Mouse (Mus musculus): Measurements from ENCODE around the gene Kirrel3. TPM values are rescaled to one million over a fixed set of nuclear protein-coding genes. Genes with fewer than 3 reads are reported as not detected.

Kirrel3 gene
- total RNA-seq, 2 experiments from 2014 or later: 51.8 to 55.1 TPM

DNA sequence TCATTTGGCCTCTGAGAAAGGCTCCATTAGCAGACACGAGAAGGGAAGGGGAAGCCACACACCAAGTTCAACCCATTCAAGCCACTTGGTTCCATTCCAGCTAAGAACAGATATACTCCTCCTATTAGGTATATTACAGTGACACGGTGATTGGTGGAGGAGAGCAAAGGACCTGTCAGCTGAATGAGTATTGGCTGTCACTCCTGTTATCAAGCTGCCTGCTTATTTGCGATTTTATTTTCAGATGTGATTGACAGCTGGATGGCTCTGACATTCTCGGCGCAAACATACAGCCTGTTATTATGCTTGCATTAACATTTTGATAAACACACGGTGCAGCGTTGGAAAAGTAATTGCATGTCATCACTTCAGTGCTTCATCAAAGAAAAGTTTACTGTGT lies 118.1 kb downstream of the Kirrel3 start:
- no peak for DNase-seq

DNA sequence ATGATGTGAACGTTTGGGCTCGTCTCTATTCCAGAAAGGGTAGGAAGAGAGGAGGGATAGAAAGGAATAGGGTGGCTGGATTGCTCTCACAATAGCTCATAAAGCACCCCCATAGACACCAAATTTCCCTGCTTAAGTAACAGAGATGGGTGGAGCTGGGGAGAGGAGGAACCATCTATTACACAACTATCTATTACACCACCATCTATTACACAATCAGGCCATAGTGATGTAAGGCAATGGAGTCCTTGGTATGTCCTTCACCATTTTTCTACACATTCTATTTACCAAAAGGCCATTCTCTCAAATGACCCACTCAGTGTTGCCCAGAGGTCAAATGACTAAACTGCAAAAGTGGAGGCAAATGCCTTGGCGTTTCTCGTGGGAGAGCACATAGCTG lies 119.2 kb downstream of the Kirrel3 start:
- no peak for DNase-seq

DNA sequence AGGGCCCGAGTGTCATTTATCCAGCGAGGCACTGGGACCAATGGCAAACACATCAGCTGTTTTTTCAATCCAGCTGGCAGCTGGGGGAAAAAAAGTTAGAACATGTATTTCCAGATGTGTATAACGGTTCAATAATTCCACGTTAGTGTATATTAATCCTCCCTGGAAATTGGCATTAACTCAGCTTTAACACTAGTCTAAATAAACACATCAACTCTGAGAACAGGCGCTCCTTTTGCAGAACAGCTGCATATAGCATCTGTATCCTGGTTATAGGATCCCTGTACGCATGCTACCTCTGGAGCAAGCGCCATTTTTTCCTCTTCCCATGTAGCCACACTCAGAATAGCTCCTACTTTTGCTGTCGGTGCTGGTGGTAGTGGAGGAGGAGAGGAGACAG lies 119.8 kb downstream of the Kirrel3 start:
- no peak for DNase-seq

DNA sequence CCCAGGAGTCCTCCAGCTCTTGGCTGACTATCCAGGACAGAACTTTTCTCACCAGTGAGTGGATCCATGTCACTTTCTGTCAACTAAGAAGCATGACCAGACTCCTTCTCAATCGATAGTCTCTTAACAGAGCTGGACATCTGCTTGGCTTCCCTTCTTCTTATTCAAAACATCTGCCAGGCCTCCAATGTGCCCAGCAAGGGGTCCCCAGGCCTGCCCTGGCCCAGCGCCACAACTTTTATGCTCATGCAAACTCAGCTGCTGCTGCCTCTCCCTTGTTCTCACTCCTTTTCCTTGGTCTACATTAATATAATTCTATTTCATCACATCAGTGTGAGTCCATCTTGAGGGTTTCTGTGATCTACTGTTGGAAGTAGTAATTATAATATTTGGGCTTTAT lies 122.3 kb downstream of the Kirrel3 start:
- DNase-seq: no peak

DNA sequence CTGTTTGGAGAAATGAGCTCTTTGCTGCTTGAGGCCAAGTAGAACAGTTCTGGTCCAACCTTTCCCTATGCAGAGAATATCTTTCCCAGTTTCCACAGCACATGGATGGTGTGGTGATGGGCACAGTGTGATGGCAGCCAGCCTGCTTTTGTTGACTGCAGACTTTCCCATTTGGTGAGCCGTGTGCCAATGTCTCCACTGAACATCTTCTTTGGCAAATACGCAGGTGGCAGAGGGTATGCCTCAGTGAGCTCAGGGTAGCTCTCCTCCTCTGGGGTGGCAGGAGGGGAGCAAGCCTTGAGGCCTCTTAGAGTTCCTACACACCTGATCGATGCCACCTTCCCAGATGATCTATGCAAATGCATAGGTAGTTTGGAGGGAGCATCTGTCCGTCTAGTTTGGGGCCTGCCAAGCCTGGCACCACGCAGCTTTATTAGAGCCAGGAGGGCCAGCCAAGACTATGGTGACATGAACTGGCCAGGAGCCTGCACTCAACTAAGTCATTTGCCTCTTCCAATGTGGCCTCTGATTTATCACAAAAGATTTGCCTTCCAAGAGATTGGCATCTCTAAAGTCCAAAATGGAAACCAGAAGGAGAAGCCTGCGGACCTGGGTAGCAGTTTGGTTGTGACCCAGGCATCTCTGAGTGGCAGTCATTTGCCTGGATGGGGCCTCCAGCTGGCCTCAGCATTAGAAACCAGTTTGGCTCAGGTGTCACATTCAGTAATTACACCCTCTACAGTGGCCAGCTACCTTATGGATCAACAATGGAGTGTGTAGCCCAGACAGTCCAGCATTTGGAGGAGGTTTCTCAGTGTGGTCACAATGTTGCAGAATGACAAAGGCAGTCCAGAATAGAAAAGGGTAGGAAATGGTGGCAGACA lies 127.4 kb downstream of the Kirrel3 start:
- peak; percentile 13 to 18 for DNase-seq

DNA sequence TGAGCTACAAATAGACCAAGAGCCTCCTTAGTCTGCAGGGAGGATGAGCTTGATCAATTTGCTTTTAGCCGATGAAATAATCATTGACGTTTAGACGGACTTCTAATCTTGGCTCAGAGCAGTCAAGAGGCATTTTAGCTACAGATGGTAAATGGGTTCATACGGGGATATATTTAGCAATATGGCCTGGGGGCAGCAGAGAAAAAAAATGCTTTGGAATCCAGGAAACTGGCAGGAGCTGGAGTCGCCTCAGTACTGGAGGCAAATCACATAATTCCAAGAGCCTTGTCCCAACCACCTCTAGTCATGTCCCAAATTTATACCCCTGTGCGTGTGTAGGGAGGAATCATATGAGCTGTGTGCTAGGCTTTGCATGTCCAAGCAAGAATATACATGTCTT lies 132.4 kb downstream of the Kirrel3 start:
- DNase-seq: no peak

DNA sequence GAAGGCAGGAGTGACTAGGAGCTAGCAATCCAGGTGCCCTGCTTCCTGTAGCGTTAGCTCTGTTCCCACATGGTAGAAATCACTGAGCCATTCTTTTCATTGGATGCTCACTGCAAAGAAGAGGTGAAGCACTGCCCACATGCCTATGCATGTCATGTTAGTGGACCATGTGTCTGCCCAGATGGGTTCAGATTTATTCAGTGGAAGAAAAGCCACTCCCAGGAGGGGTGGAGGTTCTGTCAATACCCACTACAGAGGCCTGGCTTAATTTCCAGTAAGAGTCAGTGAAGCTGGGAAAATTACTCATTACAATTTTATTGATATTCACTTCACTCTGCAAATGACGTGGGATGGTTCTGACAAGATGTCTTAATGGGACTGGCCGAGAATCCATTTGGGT lies 134.2 kb downstream of the Kirrel3 start:
- DNase-seq: no peak

DNA sequence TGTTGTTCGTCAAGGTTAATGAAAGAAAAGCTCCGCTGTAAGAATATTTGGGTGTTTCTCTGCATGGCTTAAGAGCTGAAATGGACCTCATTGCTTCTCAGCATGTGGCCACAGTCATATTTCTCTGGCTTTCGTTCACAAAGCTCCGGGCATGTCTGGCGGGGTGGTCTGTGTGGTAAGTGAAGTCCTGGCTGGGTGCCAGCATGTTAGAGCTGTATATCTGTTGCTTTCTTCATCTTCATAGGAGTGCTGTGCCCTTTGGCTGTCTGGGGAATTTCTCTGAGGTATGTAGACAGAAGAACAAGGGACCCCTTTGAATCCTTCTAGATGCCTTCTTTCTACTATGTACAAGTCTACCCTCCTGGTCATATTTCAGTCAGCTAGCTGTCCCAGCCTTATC lies 137.8 kb downstream of the Kirrel3 start:
- no peak for DNase-seq

DNA sequence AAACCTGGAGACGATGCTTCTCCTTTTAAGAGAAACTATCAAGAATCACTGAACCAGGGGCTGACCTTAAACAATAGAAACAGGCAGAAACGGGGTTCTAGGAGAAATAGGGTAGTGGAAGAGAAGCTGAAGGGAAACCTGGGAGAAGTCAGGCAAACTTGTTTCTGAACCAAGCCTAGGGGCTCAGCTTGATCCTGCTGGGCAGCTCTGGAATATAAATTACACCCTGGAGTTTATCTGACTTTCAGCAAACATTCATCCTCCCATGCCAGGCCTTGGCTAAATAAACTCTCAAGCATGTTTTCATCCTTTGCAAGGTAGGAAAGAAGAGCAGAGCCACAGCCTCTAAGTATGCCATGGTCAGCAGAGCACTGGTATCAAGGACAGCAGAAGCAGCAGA lies 138.3 kb downstream of the Kirrel3 start:
- DNase-seq: no peak

DNA sequence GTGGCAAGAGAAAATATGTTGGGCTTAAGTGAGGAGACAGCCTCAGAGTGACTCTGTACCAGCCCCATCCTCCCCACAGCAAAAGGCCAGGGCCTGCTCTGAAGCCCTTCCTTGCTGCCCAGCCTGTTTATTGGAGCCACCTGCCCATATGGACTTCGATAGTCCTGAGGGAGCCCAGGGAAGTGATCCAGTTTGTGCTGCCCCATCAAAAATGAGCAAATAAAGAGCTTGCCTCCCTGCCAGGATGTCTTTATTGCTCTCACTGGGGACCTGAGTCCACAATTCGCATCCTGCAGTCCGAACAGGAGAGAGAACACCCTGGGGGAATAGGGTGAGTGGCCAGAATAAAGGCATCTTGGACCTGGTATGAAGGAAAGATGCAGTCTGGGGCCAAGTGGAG lies 143.1 kb downstream of the Kirrel3 start:
- no peak for DNase-seq

DNA sequence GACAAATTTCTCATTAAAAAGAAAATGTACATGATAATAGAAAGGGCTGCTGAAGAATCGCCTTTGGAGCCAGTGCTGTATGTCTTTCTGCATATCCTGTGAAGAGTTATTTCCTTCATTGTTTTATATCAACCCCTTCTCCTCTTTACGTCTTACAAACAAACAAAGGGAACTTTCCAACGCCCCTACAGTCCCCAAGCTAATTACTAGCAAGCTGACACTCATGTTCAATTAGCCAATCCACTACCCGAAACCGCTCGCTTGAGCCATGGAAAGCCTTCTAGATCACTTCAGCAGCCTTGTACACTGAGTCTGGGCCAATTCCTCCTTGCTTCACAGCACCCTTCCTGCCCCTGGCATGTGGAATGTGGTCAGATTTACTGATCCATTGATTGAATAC lies 150.0 kb downstream of the Kirrel3 start:
- no peak for DNase-seq

DNA sequence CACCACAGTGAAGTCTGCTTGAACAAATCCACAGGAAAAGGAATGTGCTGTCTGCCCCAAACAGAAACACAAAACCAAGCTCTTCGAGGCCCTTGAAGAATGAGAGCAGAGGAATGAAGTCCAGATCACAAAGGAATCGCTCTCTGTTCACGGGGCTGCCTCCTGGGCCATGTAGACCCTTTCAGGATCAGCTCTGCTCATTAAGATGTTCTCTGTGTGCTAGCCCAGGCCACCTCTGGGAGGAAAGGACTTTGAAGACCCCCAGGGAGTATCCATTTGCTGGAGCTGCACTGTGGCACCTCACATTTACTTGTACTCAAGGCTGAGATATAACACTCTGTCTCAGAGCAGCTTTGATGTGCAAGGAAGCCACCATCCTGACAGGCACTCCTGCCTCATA lies 158.2 kb downstream of the Kirrel3 start:
- DNase-seq: no peak

DNA sequence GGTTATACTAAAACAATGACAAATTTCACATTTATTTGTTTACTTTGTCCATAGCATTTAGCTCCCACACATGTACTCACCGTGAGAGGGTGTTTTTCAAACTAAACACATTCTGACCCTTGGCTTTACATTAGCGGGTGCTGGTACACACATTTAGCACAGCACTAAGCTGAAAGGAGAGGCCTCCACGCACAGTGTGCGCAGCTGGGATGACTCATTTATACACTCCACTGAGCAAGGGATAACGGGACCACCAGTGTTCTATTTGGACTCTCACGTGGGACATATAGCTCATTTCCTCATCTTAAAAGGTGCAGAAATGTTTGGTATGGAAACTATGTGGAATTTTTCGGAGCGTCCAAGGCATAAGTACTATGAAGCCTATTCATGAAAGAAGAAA lies 158.7 kb downstream of the Kirrel3 start:
- DNase-seq: no peak

DNA sequence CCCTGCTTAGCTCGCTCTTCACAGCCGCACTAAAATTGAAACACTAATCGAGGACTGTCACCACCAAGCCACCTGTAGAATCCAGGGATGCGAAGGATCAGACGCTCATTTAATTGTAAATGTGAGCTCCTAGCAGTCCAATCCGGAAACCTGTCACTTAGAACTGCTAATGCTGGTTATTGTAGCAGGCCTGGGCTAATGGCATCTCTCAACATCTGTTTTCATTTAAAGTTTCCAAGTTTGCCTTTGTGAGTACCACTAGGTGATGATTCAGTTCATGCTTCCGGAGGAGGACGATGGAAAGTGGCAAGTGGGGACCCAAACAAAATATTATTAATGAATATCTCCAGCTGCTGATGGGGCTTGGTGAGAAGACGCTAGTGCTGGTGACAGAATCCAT lies 161.1 kb downstream of the Kirrel3 start:
- no peak for DNase-seq

DNA sequence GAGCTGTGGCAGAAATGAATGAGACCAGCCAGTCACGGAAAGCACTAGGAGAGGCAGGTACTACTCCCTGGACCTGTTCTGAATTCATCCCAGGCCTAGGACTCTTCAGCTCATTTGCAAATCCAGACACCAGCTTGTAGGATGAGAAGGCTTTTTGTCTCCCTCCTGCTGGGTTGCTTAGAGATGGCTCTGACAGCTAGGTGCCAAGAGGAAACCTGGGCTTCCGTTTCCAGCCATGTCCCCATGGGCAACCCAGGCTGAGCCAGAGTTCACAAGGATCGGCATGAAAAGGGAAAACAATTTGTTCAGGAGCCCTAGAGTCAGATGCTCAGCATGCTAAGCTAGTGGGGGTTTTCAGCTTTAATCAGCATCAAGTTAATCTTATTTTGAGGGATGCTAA lies 166.6 kb downstream of the Kirrel3 start:
- no peak for DNase-seq

DNA sequence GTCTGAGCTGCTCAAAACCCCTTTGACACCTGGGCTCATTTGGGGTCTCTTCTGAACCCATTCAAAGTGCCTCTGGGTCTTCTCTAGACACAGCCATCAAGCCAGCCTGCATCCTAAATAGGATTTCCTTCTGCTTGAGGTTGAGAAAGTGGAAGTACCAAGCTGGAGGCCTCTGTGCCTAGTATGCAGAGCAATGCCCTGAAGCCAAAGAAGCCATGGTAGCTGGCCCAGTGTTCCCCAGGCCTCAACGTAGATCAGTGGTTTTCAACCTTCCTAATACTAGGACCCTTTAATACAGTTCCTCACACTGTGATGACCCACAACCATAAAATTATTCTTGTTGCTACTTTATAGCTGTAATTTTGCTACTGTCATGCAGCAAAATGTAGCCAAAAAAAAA lies 167.4 kb downstream of the Kirrel3 start:
- DNase-seq: no peak

DNA sequence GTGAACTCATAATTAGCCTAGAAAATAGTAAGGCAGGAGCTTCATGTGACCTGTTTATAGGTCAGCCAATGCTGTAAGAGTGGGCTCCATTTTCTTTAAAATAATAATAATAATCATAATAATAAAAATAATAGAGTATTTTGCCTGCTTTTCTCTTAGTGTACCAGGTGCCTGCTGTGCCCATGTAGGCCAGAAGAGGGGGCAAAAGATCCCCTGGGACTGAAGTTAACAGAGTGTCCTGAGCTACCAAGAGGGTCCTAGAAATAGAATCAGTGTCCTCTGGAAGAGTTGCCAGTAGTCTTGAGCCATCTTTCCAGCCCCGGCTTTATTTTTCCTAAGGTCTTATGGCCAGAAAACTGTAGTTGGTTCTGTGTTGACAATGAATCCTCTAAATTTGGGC lies 174.9 kb downstream of the Kirrel3 start:
- DNase-seq: no peak

DNA sequence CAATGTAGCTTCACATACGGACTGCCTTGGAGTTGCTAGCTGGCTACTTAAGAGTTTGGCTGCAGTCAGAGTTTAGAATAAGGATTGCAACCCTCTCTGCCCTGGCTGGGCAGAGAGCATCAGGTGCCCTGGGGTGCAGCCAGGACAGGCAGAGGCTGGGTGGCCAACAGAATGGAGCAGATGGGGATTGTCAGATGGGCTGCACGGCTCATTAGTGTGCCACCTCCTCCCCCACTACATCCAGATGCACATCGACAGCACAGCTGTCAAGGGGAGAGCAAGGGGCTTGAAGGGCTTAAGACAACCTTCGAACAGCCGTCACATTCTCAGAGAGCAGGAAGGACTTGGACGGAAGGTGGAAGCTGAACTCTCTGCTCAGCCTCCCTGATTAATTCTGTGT lies 177.7 kb downstream of the Kirrel3 start:
- no peak for DNase-seq

DNA sequence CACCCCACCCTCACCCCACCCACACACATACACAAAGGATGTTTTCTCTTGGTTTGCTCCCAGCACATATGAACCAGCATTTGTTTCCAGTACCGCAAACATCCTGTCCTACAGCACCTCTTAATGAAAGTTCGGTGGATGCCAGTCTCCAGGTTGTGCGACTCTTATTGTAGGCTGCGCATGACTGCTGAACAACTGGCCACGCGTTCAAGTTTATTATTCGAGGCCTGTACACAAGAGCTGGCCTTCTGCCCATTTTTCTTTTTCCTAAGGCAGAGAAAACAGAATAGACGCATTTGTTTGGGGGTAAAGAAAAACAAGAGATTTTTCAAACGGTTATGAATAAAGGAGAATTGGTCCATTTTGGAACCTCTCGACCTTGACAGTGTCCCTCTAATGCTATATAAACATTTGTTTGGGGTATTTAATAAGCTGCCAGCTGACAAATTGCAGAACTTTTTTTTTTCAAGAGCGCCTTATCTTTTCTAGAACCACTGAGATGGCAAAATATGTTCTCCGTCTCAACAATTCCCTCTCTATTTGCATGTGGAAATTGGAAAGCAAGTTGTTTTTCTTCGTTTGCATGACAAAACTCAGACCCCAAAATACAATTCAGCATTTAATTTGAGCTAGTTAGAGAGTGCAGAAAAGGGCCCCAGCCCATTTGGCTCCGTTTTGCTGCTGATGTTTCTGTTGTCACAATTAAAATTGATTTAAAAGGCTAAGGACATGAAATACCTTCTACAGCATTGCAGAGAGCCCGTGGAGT lies 179.9 kb downstream of the Kirrel3 start:
- no peak for DNase-seq

DNA sequence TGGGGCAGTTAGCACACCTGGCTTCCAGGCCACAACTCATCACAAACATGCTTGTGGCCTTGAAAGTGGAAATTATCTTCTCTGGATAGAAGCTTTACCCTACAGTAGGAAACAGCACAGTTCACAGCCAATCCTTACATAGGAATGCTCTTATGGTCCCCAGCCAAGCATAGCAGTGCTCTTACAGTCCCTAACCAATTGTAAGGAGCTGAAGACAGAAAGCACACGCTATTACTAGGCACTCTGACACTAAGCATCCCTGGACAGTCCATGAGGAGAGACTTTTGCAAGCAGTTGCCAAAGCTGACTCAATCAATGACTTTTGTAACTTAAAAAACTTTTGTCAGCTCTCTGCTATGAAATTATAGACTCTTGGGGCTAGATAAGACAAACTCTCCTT lies 181.5 kb downstream of the Kirrel3 start:
- no peak for DNase-seq

DNA sequence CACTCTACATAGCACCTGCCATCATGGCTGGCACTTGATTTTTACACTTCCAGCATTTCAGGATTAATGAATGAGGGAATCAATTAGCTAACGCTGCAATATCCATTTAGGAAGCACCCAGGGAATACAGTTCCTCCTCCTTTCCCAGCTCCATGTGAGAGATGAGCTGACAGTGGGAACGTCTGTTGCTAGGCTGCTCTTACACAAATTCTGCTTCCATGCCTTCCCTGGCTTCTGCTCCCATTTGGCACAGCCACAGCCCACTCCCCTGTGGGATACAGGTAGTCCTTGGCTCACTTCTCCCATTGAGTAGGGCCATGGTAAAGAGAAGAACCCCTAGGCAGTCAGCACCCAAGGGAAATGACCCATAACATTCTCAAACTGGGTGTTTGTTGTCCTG lies 185.2 kb downstream of the Kirrel3 start:
- DNase-seq: no peak

DNA sequence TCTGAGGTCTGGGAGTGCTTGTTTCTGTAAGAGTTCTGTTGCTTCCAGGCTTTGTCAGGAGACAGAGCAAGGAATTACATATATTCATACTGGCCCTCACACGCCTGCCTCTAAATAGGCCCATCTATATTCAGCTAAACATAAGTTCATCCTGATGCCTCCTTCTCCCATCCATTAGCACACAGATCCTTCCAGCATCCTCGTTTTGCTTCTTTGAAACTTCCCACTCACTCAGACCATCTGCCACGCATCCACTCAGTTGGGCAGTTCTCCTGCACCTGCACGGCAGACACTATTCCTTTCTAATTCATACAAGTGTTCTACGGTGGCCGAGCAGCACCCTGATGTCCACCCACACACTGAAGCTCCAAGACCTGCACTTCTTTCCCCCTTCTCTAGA lies 201.1 kb downstream of the Kirrel3 start:
- DNase-seq: no peak

DNA sequence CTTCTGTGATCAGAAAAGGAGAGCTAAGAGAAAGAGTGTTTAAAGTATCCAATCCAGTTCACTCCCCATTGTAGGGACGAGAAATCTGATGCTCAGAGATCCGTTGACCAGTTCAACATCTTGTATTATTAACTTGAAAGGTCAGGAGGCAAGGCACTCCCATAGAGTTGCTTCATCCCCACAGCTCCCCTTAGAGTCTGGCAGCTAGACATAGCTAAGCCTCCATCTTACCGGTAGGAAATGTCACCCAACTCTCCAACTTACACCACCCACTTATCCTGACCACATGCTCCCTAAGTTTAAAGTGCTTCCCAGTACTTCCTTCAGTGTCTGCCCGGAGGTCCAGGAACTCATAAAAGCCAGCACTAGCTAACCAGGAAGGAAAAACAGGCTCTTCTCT lies 202.7 kb downstream of the Kirrel3 start:
- no peak for DNase-seq

DNA sequence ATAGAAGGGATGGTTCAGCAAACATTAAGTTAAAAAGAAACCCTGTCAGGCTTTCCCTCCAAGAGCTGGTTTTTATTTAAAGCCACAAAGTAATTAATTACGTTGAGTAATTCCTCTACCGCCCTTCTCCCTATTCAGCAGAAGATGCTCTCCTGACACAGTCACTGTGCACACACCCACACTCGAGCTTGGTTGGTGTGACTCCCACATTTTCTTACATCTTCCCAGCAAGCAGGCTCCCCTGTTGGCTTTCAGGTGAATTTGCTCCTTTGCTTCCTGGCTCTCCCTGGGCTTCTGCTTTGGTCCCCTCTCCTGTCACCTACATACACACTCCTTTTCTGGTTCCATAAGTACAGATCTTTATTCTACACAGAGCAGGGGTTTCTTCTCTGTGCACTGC lies 203.7 kb downstream of the Kirrel3 start:
- no peak for DNase-seq

All from layer of hippocampus, postnatal 36 days (tissue).